Mouse (Mus musculus) midbrain, embryonic 15.5 days (tissue): ENCODE measurements around the gene Nr1d2. TPM values are rescaled to one million over a fixed set of nuclear protein-coding genes. Genes with fewer than 3 reads are reported as not detected.
"Not testable (repeated sequence)": the region's sequence is repeated elsewhere in the genome, so short reads cannot be mapped to it uniquely, and the experiment has no call there.

Experiments
- ATAC-seq: fragments of 200-750 bp; cut with Nextera tagmentation; replicated peaks from 2 replicates; pipeline ENCODE4 v1.8.0; 2017; ENCODE audit warnings: moderate TSS enrichment
- H3K27ac ChIP-seq: fragments of 300-500 bp; sonication (generic); 2 replicates; pipeline ENCODE4 v1.5.1; 2015; ENCODE audit warnings: mild to moderate bottlenecking, inconsistent platforms
- H3K27me3 ChIP-seq: fragments of 300-500 bp; sonication (generic); replicated peaks from 2 replicates; pipeline ENCODE4 v1.6.1; 2015; ENCODE audit warnings: inconsistent platforms
- H3K36me3 ChIP-seq: fragments of 300-500 bp; sonication (generic); replicated peaks from 2 replicates; pipeline ENCODE4 v1.6.1; 2015; ENCODE audit warnings: inconsistent platforms
- H3K4me1 ChIP-seq: fragments of 300-500 bp; sonication (generic); 2 replicates; pipeline ENCODE4 v1.6.1; 2015; ENCODE audit warnings: inconsistent platforms
- H3K4me2 ChIP-seq: fragments of 300-500 bp; sonication (generic); 2 replicates; pipeline ENCODE4 v1.6.1; 2015; ENCODE audit warnings: inconsistent platforms, mild to moderate bottlenecking, moderate library complexity
- H3K4me3 ChIP-seq: fragments of 300-500 bp; sonication (generic); 2 replicates; pipeline ENCODE4 v1.5.1; 2015; ENCODE audit warnings: mild to moderate bottlenecking, inconsistent platforms
- H3K9ac ChIP-seq: fragments of 300-500 bp; sonication (generic); 2 replicates; pipeline ENCODE4 v1.6.1; 2015; ENCODE audit warnings: mild to moderate bottlenecking, inconsistent platforms
- H3K9me3 ChIP-seq: fragments of 300-500 bp; sonication (generic); 2 replicates; pipeline ENCODE4 v1.6.1; 2016; ENCODE audit warnings: inconsistent platforms
- WGBS: fragments of 180-500 bp; shearing (Covaris S2); methylation state at CpG from one replicate; pipeline ENCODE4 v1.1.7; 2015; ENCODE audit warnings: mixed read lengths; 5-methylcytosine and 5-hydroxymethylcytosine counted together
- polyA plus RNA-seq: library from polyadenylated mRNA; unstranded; fragments of >200 nt; fragmentation: Nextera tagmentation; extraction: Ambion mirVana; gene quantifications from 2 replicates; pipeline ENCODE4 v1.2.1, GENCODE M21; 2015

Gene Nr1d2
- 5.6 and 5.9 TPM in 2 replicates for polyA plus RNA-seq

DNA sequence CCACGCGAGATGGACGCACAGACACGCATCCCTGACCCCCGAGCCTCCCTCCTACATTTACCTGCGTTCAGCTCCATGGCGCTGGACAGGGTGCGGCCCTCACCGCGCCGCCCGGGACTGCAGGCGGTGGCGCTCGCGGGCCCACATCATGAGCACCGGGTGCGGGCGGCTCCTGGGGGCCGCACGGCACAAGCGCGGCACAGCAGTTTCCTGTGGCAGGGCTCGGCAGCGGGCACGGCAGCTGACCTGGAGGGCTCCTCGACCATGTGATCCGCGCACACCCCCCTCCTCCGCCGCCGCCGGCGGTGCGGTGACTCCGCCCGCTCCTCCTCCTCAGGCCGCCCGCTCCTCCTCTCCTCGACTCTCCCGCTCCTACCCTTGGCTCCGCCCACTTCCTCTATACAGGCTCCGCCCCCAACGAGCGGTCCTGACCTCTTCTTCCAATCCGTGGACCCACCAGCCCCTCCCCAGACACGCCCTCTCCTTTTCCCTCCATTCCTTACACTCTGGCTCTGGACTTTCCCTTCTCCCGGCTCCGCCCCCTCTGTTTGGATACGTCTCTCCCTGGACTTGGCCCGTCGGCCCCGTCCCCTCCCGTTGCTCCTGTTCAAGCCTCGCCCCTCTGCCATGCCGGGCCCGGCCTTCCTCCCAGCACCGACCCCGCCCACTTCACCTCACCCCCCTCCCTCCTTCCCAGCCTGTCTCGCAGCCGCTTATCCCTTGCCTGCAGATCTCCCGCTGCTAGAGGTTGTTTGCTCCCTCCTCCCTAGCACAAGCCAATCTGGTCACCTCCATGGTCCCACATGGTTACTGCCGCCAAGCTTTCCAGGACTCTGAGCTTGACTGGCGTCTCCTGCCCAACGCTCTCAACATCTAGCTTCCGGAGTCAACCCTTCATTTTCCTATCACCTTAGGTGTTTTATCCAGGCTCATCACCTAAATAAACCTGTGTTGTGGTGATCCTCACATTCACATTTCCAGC is at the start of gene Nr1d2:
Gene Nr1d2, minus strand, starts transcription at position 378 of the 982 bp plus-strand sequence.
- Histone ChIP-seq H3K36me3 (no peaks in the 10 kb centered on the region), H3K9ac (peak within 1 kb of the TSS; percentile 54), H3K4me2 (peak within 1 kb of the TSS; percentile 79), H3K4me1 (0 out of 2 replicates have a peak, but pooled peaks cover 2% of the 10 kb centered on the region), H3K27me3 (no peaks in the 10 kb centered on the region), H3K9me3 (no peaks in the 10 kb centered on the region), H3K27ac (peak within 1 kb of the TSS; percentile 80), H3K4me3 (peak within 1 kb of the TSS; percentile 91)
- peak; percentile 92 for ATAC-seq
- WGBS: 1% methylated on average over 62 of the region's 66 CpGs

DNA sequence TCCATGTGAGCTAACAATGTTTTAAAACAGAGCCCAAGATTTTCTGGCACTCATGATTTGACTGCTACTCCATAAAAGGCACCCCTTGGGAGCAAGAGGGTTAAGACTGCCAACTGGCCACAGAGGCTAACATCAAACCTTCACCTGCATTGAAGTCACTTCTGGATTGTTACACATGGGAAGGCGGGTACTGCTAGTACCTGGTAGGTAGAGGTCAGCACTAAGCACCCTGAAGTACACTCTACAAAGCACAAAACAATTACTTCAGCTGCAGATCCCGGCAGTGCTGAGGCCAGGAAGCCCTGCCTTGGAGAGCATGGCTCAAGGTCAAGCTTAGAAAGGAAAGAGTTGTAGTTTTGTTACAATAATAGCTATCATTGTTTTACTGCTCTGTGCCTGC is 48.5 kb upstream of the Nr1d2 start:
- ATAC-seq: no peak
- Histone ChIP-seq H3K4me3 (no peak overlapping the region), H3K9me3 (no peaks in the 10 kb centered on the region), H3K27ac (no peak overlapping the region), H3K4me1 (no peaks in the 10 kb centered on the region), H3K9ac (no peak overlapping the region), H3K4me2 (no peak overlapping the region), H3K27me3 (no peaks in the 10 kb centered on the region), H3K36me3 (no peaks in the 10 kb centered on the region)
- 90% methylated on average over 2 of the region's 2 CpGs for WGBS

DNA sequence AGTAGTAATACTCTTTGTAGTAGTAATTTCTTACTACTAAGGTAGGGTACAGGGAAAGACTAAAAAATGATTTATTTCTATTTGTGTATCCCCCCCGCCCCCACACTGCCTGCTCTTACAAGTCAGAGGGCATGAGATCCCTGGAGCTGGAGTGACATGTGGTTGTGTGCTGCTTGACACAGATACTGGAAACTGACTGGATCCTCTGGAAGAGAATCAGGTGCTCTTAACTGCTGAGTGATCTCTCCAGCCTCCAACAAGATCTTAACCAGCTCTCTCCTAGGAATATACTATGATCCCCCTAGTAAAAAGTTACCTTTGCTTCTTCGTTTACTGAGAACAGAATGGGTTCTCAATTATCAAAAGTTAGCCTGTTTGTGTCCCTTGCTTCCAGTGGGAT is 47.5 kb upstream of the Nr1d2 start:
- Histone ChIP-seq H3K27me3 (no peaks in the 10 kb centered on the region), H3K9me3 (no peaks in the 10 kb centered on the region), H3K4me2 (no peak overlapping the region), H3K36me3 (no peaks in the 10 kb centered on the region), H3K27ac (no peak overlapping the region), H3K9ac (no peak overlapping the region), H3K4me1 (no peaks in the 10 kb centered on the region), H3K4me3 (no peak overlapping the region)
- no peak for ATAC-seq
- 97% methylated on average over 2 of the region's 2 CpGs for WGBS

DNA sequence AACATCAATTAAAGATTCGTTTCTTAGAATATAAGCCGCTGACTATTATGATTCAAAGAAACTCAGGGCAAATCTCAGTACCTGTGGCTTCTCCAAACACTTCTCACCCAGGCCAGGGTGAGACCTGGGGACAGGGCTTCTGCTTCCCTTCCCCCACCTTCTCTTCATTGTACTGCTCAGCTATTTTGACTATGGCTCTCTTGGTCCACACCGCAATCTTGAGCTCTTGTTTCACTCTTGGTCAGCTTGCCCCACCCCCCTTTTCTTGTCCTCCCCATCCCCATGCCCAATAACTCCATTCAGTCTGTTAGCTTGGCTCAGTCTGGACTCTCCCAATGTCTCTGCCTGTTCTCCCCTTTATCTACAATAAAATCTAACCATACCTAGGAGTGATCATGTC is 46.5 kb upstream of the Nr1d2 start:
- WGBS: 93% methylated on average over 3 of the region's 3 CpGs
- Histone ChIP-seq H3K27me3 (no peaks in the 10 kb centered on the region), H3K4me1 (no peaks in the 10 kb centered on the region), H3K9ac (no peak overlapping the region), H3K4me3 (no peak overlapping the region), H3K9me3 (no peaks in the 10 kb centered on the region), H3K27ac (no peak overlapping the region), H3K36me3 (no peaks in the 10 kb centered on the region), H3K4me2 (no peak overlapping the region)
- ATAC-seq: no peak

GRCm38 (mm10) chr14:18284581-18284980 is 45.7 kb upstream of the Nr1d2 start:
- Histone ChIP-seq H3K4me2 (no peak overlapping the region), H3K27me3 (no peaks in the 10 kb centered on the region), H3K27ac (no peak overlapping the region), H3K9ac (no peak overlapping the region), H3K36me3 (peaks cover 5% of the 10 kb centered on the region), H3K9me3 (no peaks in the 10 kb centered on the region), H3K4me3 (no peak overlapping the region), H3K4me1 (no peaks in the 10 kb centered on the region)
- WGBS: 79% methylated on average over 2 of the region's 2 CpGs
- ATAC-seq: no peak

DNA sequence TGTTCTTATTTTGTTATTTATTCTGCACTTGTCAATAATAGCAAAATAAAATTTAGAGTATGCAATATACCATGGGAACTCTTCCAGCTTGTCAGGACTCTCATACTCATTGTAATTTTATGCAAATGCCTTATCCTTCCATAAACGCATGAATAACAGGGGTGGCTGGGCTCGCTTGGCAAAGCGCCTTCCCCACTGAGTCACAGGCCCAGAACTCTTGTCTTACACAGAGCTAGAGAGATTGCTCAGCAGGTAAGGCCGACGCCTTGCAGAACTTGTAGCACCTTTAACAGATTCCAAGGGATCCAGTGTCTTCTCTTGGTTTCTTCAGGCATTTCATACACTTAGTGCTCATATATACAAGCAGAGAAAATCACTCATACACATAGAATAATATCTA is 41.4 kb upstream of the Nr1d2 start:
- no peak overlapping the region for H3K9ac ChIP-seq
- no peaks in the 10 kb centered on the region for H3K4me1 ChIP-seq
- 85% methylated on average over 5 of the region's 5 CpGs for WGBS
- H3K36me3 ChIP-seq: peaks cover 25% of the 10 kb centered on the region
- no peak overlapping the region for H3K4me3 ChIP-seq
- no peak for ATAC-seq
- no peak overlapping the region for H3K4me2 ChIP-seq
- no peak overlapping the region for H3K27ac ChIP-seq
- H3K9me3 ChIP-seq: no peaks in the 10 kb centered on the region
- H3K27me3 ChIP-seq: no peaks in the 10 kb centered on the region

DNA sequence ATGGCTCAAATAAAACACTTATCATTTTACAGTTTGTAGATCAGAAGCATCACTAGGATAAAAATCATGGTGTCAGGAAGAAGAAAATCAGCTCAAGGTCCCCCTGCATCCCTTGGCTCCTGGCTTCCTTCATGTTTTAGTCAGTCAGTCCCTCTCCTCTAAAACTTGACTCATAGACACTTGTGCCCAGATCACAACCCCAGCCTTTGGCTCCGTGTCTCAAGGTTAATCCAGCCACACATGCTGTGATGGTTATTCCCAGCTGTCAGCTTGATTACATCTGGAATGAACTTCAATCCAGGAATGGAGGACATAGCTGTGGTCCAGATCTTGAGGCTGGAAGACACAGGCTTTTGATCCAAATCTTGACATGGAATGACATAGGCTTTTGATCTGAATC is 35.6 kb upstream of the Nr1d2 start:
- H3K9me3 ChIP-seq: no peaks in the 10 kb centered on the region

GRCm38 (mm10) chr14:18271666-18272065 is 32.7 kb upstream of the Nr1d2 start:
- no peaks in the 10 kb centered on the region for H3K9me3 ChIP-seq
- peak overlapping the region; percentile 77 for H3K4me2 ChIP-seq
- peak; percentile 15; the same call in 1 of the 2 replicates for ATAC-seq
- no peaks in the 10 kb centered on the region for H3K27me3 ChIP-seq
- H3K9ac ChIP-seq: peak overlapping the region; percentile 81
- WGBS: 7% methylated on average over 7 of the region's 7 CpGs
- peak overlapping the region; percentile 65 for H3K4me3 ChIP-seq
- H3K36me3 ChIP-seq: peaks cover 19% of the 10 kb centered on the region
- peak overlapping the region; percentile 88; the same call in 1 of the 2 replicates for H3K27ac ChIP-seq
- peaks cover 25% of the 10 kb centered on the region for H3K4me1 ChIP-seq

More for the DNA sequence above, 35.6 kb upstream of the Nr1d2 start:
- no peak overlapping the region for H3K27ac ChIP-seq
- no peak overlapping the region for H3K4me2 ChIP-seq
- H3K27me3 ChIP-seq: no peaks in the 10 kb centered on the region
- H3K9ac ChIP-seq: no peak overlapping the region
- H3K36me3 ChIP-seq: peaks cover 20% of the 10 kb centered on the region
- no peak for ATAC-seq
- WGBS: 67% methylated on average over 1 of the region's 1 CpGs
- no peak overlapping the region for H3K4me3 ChIP-seq
- H3K4me1 ChIP-seq: peaks cover 11% of the 10 kb centered on the region

- ATAC-seq: peak; percentile 99
- no peaks in the 10 kb centered on the region for H3K27me3 ChIP-seq
- H3K4me3 ChIP-seq: peak within 1 kb of the TSS; percentile 65
- peak within 1 kb of the TSS; percentile 77 for H3K4me2 ChIP-seq
- under 1% methylated on average over 78 of the region's 78 CpGs for WGBS
- H3K9ac ChIP-seq: peak within 1 kb of the TSS; percentile 81
- H3K36me3 ChIP-seq: peaks cover 17% of the 10 kb centered on the region
- peaks cover 25% of the 10 kb centered on the region for H3K4me1 ChIP-seq
- H3K9me3 ChIP-seq: no peaks in the 10 kb centered on the region
- peak within 1 kb of the TSS; percentile 88 for H3K27ac ChIP-seq
Measured at GRCm38 (mm10) chr14:18270529-18271441, 31.9 kb upstream of the Nr1d2 start, which contains the start of the genes Nkiras1 and Rpl15. Gene Nkiras1, plus strand, starts transcription at chr14:18271136. Gene Rpl15, minus strand, starts transcription at chr14:18271391.

DNA sequence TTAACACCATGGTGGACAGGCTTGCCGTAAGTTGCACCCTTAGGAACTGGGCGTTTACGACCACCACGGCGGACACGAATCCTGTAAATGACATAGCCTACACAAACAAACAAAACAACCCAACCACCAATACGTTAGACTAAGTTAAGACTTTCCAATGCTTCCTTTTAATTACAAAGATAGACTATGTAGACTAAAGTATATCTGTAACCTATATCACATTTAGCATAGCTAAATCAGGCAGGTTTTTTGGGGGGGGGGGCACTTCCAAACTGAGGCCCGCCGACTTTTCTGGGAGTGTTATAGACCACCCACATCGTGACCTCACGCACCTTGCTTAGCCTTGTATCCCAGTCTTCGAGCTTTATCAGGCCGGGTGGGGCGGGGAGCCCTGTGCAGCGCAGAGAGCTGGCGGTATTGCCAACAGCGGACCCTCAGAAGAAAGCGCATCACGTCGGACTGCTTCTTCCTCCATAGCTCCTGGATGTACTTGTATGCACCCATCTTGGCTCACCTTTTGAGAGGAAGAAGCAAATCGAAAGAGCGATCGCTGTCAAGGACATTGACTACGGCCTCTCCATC is 31.1 kb upstream of the Nr1d2 start:
- WGBS: under 1% methylated on average over 24 of the region's 24 CpGs
- Histone ChIP-seq H3K4me3 (peak overlapping the region; percentile 65), H3K36me3 (peaks cover 17% of the 10 kb centered on the region), H3K9ac (peak overlapping the region; percentile 81), H3K4me1 (peaks cover 25% of the 10 kb centered on the region), H3K27ac (peak overlapping the region; percentile 84), H3K4me2 (peak overlapping the region; percentile 77)
- ATAC-seq: peak; percentile 10
- not testable (repeated sequence) for H3K9me3 ChIP-seq, H3K27me3 ChIP-seq

DNA sequence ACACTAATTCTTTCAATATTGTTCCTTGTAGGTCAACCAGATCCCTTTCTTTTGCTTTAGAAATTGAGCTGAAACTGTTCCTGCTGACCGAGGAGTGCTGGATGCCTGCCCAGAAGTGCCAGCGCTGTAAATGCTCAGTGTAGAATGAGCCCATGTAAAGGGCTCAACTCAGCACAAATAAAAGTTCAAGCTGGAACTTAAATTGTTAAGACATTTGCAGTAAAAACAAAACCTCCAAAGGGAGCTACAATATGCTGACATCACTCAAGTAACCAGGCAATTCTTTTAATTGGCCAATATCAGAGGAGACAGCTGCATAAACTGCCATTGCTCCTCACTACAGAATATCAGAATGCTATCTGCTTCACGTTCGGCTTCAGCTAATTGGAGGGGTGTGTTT is 24.5 kb upstream of the Nr1d2 start:
- H3K27me3 ChIP-seq: no peaks in the 10 kb centered on the region
- H3K9me3 ChIP-seq: no peaks in the 10 kb centered on the region
- ATAC-seq: no peak
- H3K27ac ChIP-seq: no peak overlapping the region
- WGBS: 52% methylated on average over 4 of the region's 4 CpGs
- peaks cover 6% of the 10 kb centered on the region for H3K4me1 ChIP-seq
- H3K9ac ChIP-seq: no peak overlapping the region
- H3K4me2 ChIP-seq: no peak overlapping the region
- H3K36me3 ChIP-seq: peaks cover 19% of the 10 kb centered on the region
- H3K4me3 ChIP-seq: no peak overlapping the region
